Mouse (Mus musculus) neural tube, embryonic 12.5 days (tissue): ENCODE data around the gene Cacna1c. TPM values are rescaled to one million over a fixed set of nuclear protein-coding genes. Genes with fewer than 3 reads are reported as not detected.

Experiments used
- ATAC-seq: fragments of 200-750 bp; cut with Nextera tagmentation; 2 replicates; pipeline ENCODE4 v1.8.0; 2017; ENCODE audit warnings: low read depth, mild to moderate bottlenecking, moderate TSS enrichment, moderate library complexity; ENCODE audit not compliant: low FRiP score
- H3K27ac ChIP-seq: fragments of 300-500 bp; sonication (generic); 2 replicates; pipeline ENCODE4 v1.5.1; 2016
- H3K27me3 ChIP-seq: fragments of 300-500 bp; sonication (generic); replicated peaks from 2 replicates; pipeline ENCODE4 v1.6.1; 2016; ENCODE audit warnings: mild to moderate bottlenecking
- H3K36me3 ChIP-seq: fragments of 300-500 bp; sonication (generic); 2 replicates; pipeline ENCODE4 v1.6.1; 2016; ENCODE audit warnings: mild to moderate bottlenecking
- H3K4me1 ChIP-seq: fragments of 300-500 bp; sonication (generic); 2 replicates; pipeline ENCODE4 v1.6.1; 2016
- H3K4me2 ChIP-seq: fragments of 300-500 bp; sonication (generic); replicated peaks from 2 replicates; pipeline ENCODE4 v1.6.1; 2016; ENCODE audit warnings: mild to moderate bottlenecking
- H3K4me3 ChIP-seq: fragments of 300-500 bp; sonication (generic); 2 replicates; pipeline ENCODE4 v1.5.1; 2016
- H3K9ac ChIP-seq: fragments of 300-500 bp; sonication (generic); 2 replicates; pipeline ENCODE4 v1.6.1; 2016; ENCODE audit warnings: mild to moderate bottlenecking
- H3K9me3 ChIP-seq: fragments of 300-500 bp; sonication (generic); 2 replicates; pipeline ENCODE4 v1.6.1; 2016; ENCODE audit warnings: mild to moderate bottlenecking
- WGBS: fragments of 180-500 bp; shearing (Covaris S2); methylation state at CpG from one replicate; pipeline ENCODE4 v1.1.7; 2016; 5-methylcytosine and 5-hydroxymethylcytosine counted together
- polyA plus RNA-seq: library from polyadenylated mRNA; unstranded; fragments of >200 nt; fragmentation: Nextera tagmentation; extraction: Ambion mirVana; gene quantifications from 2 replicates; pipeline ENCODE4 v1.2.1, GENCODE M21; 2016

Gene Cacna1c
- polyA plus RNA-seq, 1 experiment from 2014 or later: 5.9 TPM

DNA sequence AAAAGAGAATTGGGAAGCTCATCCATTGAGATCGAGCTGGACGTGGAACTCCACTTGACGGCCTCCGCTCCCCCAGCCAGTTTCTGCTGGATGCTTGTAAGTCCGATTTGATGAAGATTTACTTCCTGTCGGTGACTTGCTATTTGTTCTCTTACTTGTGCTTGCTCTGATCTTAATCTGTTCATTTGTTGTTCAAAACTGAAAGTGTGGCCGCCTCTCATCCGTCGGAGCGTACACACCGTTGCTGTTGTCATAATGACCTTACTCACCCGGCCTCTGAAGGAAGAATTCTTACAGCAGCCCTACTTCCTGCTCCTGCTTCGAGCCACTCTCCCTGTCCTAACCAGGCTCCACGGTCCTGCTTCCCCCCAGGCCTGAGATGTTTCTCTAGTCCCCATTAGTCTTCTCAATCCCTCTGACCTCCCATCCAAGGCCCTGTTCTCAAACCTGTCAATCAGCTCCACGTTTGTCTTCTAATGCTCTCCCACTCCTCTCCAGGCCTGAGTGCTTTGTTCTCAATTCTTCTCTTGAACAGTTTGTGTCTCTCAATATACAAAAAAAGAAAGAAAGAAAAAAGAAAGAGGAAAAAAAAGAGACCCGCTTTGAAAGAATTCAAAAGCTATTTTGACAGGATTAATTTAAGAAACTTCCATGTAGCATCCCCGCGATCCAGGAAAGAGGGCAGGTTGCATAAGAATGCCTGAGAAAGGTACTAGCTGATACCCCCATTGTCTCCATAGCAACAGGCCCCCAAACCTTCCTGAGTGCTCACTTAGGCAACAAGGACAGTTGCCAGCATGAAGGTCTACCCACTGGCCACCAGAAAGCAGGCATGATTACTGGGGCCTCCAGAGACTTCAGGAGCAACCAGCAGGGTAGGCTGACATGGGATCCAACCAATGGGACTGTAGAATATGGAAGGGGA, 331.3 kb downstream of the Cacna1c start:
- no peaks in the 10 kb centered on the region for H3K4me1 ChIP-seq
- no peaks in the 10 kb centered on the region for H3K27me3 ChIP-seq
- 71% methylated on average over 18 of the region's 18 CpGs for WGBS
- H3K4me2 ChIP-seq: no peak overlapping the region
- no peak overlapping the region for H3K27ac ChIP-seq
- no peaks in the 10 kb centered on the region for H3K9me3 ChIP-seq
- H3K36me3 ChIP-seq: no peaks in the 10 kb centered on the region
- no peak overlapping the region for H3K9ac ChIP-seq
- no peak for ATAC-seq
- H3K4me3 ChIP-seq: no peak overlapping the region

DNA sequence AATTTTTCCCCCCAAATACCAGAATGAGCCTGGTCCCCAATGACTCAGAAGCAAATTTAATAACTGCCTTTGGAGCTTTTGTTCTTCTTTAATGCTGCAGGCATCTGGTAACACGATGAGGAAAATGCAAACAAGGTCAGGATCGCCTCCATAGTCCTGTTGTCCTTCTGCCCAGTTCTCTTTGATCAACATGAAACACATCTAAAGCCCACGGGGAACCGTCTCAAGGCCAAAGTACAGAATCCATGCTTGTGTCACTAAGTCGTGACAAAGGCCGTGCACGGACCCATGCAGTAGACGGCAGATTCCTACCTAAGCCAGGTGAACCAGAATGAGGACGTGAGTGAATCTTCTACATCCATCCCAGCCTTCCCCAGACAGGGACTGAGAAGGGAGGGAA, 333.5 kb downstream of the Cacna1c start:
- H3K9me3 ChIP-seq: no peaks in the 10 kb centered on the region
- no peaks in the 10 kb centered on the region for H3K36me3 ChIP-seq
- H3K9ac ChIP-seq: no peak overlapping the region
- H3K4me3 ChIP-seq: no peak overlapping the region
- H3K27me3 ChIP-seq: no peaks in the 10 kb centered on the region
- ATAC-seq: no peak
- 91% methylated on average over 9 of the region's 9 CpGs for WGBS
- no peak overlapping the region for H3K27ac ChIP-seq
- H3K4me2 ChIP-seq: no peak overlapping the region
- H3K4me1 ChIP-seq: no peaks in the 10 kb centered on the region

DNA sequence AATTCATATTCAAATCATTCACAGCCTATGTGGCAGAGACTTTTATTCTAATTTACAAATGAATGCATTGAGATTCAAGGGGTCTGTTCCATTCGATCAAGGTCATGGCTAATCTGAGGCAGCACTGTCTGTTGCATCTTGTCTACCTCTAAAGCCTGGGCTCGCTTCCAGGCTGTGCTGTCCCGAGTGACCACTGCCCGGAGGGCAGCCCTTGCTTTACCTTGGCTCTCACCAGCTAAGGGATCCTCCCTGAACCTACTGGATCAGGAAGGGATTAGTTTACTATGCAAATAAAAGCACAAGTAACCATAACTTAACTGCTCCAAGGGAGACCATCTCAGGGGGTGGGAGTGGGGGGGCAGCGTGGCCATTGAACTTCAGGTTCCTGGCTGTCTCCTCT, 334.1 kb downstream of the Cacna1c start:
- H3K4me1 ChIP-seq: no peaks in the 10 kb centered on the region
- no peaks in the 10 kb centered on the region for H3K27me3 ChIP-seq
- no peaks in the 10 kb centered on the region for H3K9me3 ChIP-seq
- H3K36me3 ChIP-seq: no peaks in the 10 kb centered on the region
- H3K9ac ChIP-seq: no peak overlapping the region
- WGBS: 79% methylated on average over 5 of the region's 5 CpGs
- H3K4me3 ChIP-seq: no peak overlapping the region
- H3K4me2 ChIP-seq: no peak overlapping the region
- ATAC-seq: no peak
- no peak overlapping the region for H3K27ac ChIP-seq

DNA sequence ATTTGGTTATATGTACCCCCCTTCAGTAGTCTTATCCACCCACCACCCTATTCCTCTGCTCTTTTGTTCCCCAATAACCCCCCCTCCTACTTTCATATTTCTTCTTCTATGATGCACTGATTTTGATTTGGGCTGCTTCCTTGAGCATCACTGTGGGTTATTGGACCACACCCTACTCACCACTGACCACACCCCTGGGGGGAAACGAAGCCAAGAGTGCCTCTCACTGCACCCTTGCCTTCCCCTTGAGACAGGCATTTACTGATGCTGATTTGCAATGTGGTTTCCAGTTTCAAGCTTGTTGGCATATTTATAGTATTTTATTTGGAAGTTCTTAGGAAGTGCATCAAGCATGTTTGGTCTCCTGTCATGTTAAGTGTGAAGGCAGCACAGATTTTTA, 337.8 kb downstream of the Cacna1c start:
- ATAC-seq: no peak
- H3K9ac ChIP-seq: no peak overlapping the region
- no peaks in the 10 kb centered on the region for H3K36me3 ChIP-seq
- no peaks in the 10 kb centered on the region for H3K4me1 ChIP-seq
- H3K4me2 ChIP-seq: no peak overlapping the region
- H3K27ac ChIP-seq: no peak overlapping the region
- H3K27me3 ChIP-seq: no peaks in the 10 kb centered on the region
- 0 out of 2 replicates have a peak, but pooled peaks cover 4% of the 10 kb centered on the region for H3K9me3 ChIP-seq
- no peak overlapping the region for H3K4me3 ChIP-seq
- 66% methylated on average over 1 of the region's 1 CpGs for WGBS

DNA sequence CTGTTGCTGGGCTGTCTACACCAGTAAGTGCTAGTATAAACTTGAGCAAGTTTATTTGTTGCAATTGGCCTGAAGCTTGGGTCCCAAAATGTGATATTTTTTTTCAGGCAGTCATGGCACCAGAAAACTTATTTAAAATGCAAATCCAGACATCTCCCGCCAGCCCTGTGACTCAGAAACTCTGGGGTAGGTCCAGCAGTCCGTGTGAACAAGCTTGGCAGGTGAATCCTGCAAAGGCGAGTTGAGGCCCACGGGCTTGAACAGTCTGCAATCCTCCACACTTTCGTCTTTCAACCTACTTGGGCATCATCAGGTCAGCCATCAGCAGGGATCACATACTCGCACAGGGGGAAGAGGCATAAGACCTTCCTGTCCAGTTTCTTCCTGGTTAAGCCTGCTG, 344.1 kb downstream of the Cacna1c start:
- Histone ChIP-seq H3K27me3 (no peaks in the 10 kb centered on the region), H3K4me3 (no peak overlapping the region), H3K36me3 (no peaks in the 10 kb centered on the region), H3K4me1 (peaks cover 8% of the 10 kb centered on the region; the same call in 1 of the 2 replicates), H3K4me2 (no peak overlapping the region), H3K27ac (no peak overlapping the region), H3K9ac (no peak overlapping the region), H3K9me3 (0 out of 2 replicates have a peak, but pooled peaks cover 4% of the 10 kb centered on the region)
- ATAC-seq: no peak
- WGBS: 83% methylated on average over 6 of the region's 6 CpGs

DNA sequence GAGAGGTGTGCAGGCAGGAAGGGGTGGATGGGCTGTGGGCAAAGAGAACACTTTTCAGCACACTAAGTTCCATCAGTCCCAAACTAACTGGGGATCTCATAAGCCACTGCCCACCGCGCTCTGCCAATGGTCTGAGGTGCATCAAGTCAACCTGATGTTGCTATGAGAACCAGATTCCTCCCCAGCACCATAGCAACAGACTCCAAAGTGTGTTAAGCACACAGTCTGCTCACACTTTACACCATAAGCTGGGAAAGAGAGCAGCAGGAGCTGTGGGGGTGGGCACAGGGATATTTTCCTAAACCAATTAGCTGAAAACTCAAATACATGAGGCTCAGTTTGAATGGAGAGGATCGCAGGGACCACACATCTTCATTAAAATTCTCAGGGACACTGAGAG, 345.1 kb downstream of the Cacna1c start:
- Histone ChIP-seq H3K9me3 (0 out of 2 replicates have a peak, but pooled peaks cover 4% of the 10 kb centered on the region), H3K4me2 (no peak overlapping the region), H3K4me3 (no peak overlapping the region), H3K36me3 (no peaks in the 10 kb centered on the region), H3K27me3 (no peaks in the 10 kb centered on the region), H3K4me1 (peaks cover 14% of the 10 kb centered on the region), H3K9ac (no peak overlapping the region), H3K27ac (no peak overlapping the region)
- no peak for ATAC-seq
- WGBS: 86% methylated on average over 3 of the region's 3 CpGs

DNA sequence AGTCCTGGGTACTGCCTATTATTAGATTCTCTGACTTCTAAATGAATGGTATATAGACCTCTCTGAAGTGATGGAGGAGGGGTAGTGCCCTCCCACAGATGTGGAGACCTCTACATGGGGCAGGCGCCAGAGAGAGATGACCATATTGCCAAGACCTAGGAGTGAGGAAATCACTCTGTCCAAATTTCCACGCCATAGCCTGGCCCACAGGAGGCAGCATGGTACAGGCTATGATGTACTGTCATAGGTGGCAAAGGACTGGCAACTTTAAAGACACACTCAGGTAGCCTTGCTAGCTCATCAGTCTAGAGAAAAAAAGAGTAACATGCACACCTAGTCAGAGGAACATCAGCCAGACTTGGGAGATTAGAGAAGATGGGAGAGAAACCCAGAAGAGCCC, 347.6 kb downstream of the Cacna1c start:
- peaks cover 26% of the 10 kb centered on the region for H3K4me1 ChIP-seq
- H3K27me3 ChIP-seq: no peaks in the 10 kb centered on the region
- WGBS: 83% methylated on average over 2 of the region's 2 CpGs
- no peak overlapping the region for H3K9ac ChIP-seq
- no peak for ATAC-seq
- no peaks in the 10 kb centered on the region for H3K9me3 ChIP-seq
- H3K27ac ChIP-seq: no peak overlapping the region
- H3K4me3 ChIP-seq: no peak overlapping the region
- H3K4me2 ChIP-seq: no peak overlapping the region
- no peaks in the 10 kb centered on the region for H3K36me3 ChIP-seq

DNA sequence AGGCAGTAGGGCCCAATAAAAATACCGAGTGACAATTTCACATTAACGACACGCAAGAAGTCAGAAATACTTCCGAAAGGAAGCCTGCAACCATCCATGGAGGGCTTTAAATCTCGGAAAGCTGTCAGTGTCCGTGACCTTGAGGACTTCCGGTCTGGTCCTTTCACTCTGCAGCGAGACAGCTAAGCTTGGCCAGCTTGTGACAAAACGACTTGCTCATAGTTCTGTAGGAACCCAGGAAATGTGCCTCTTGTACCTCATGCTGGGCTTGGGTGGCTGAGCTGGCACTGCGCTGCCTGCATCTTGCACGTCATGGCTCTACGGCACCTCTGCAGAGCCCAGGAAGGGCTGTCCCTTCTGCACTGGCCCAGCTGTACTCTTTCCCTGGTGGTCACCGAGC, 348.5 kb downstream of the Cacna1c start:
- no peaks in the 10 kb centered on the region for H3K36me3 ChIP-seq
- H3K4me2 ChIP-seq: no peak overlapping the region
- no peaks in the 10 kb centered on the region for H3K27me3 ChIP-seq
- H3K9ac ChIP-seq: no peak overlapping the region
- peaks cover 26% of the 10 kb centered on the region for H3K4me1 ChIP-seq
- ATAC-seq: no peak
- 80% methylated on average over 13 of the region's 13 CpGs for WGBS
- H3K9me3 ChIP-seq: no peaks in the 10 kb centered on the region
- no peak overlapping the region for H3K4me3 ChIP-seq
- H3K27ac ChIP-seq: no peak overlapping the region; the same call in 1 of the 2 replicates

DNA sequence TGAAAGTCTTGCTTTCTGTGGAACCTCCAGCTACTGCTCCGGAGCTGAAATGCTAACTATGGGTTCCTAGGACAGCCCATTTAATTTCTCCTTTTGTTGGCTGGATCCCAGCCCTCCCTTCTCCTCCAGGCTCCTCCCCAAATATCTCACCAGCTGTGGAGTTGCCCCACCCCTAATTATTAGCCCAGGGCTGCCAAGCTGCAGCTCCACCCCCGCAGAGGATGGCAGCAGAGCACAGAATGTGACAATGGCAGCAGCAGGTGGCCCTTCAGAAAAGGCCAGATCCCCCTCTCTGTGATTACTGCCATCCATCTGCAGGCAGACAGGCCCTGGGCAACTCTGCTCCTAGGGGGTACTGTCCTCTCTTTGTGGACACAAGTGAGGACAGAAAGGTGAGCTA, 350.4 kb downstream of the Cacna1c start:
- WGBS: 3% methylated on average over 2 of the region's 2 CpGs
- no peaks in the 10 kb centered on the region for H3K27me3 ChIP-seq
- H3K4me1 ChIP-seq: peaks cover 29% of the 10 kb centered on the region
- H3K9me3 ChIP-seq: no peaks in the 10 kb centered on the region
- H3K4me2 ChIP-seq: no peak overlapping the region
- H3K36me3 ChIP-seq: no peaks in the 10 kb centered on the region
- H3K9ac ChIP-seq: no peak overlapping the region
- peak; percentile 70 for ATAC-seq
- no peak overlapping the region for H3K27ac ChIP-seq
- H3K4me3 ChIP-seq: no peak overlapping the region

DNA sequence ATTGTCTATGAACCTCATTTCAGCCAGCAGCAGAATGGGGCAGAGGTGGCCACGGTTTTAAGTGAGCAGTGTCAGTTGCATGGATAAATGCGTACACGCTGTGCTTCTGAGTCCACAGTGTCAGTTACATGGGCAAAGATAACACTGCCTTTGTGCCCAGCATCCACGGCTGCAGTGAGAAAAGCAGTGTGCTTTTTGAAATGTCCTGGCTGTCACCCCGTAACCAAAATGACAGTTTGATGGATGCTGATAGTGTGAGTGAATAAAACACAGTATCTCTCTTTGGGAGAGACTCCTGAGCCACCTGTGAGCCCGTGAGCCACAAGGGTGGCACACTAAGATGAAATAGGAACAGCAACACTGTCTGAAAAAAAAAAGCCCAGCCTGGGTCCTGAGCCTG, 351.0 kb downstream of the Cacna1c start:
- 59% methylated on average over 6 of the region's 6 CpGs for WGBS
- Histone ChIP-seq H3K27me3 (no peaks in the 10 kb centered on the region), H3K4me3 (no peak overlapping the region), H3K27ac (no peak overlapping the region), H3K9me3 (no peaks in the 10 kb centered on the region), H3K4me1 (peaks cover 29% of the 10 kb centered on the region), H3K9ac (no peak overlapping the region), H3K4me2 (no peak overlapping the region), H3K36me3 (no peaks in the 10 kb centered on the region)
- no peak for ATAC-seq

DNA sequence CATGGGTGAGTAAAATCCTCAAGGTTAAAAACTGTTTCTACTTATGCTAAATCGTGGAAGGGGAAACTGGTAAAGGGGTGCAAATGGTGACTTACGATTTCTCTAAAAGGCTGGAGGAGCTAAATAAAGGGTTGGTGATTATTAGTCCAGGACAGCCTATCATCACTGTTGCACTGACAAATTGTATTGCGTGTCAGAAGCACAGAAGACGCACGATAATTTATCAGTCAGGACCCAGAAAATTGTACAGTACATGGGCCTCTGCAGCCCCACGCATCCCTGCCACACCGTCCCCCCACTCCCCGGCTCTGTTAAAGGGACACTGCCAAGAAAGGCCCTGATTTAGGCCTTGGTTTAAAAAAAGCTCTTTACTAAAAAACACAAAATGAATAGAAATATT, 352.7 kb downstream of the Cacna1c start:
- H3K27ac ChIP-seq: no peak overlapping the region
- H3K4me3 ChIP-seq: no peak overlapping the region
- no peaks in the 10 kb centered on the region for H3K36me3 ChIP-seq
- no peak overlapping the region for H3K4me2 ChIP-seq
- WGBS: 81% methylated on average over 8 of the region's 8 CpGs
- no peaks in the 10 kb centered on the region for H3K9me3 ChIP-seq
- no peak for ATAC-seq
- H3K4me1 ChIP-seq: peaks cover 29% of the 10 kb centered on the region
- no peaks in the 10 kb centered on the region for H3K27me3 ChIP-seq
- no peak overlapping the region for H3K9ac ChIP-seq

DNA sequence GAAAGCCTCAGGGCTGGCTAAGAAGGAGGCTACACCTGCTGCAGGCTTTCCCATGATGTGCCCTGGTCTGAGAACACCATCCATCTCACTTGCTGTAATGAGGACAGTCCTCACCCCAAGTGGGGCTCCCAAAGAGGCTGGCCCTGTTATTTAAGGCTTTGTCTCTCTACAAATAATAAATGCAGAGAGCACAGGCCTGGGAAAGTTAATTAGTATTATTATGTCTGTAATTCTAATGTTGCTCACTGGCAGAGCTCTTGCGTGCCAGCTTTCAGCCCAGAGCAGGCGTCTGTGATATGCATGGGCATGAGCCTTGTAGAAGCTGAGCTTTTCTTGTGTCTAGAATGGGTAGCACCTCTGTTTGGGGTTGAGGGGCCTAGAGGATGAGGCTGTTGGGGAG, 354.3 kb downstream of the Cacna1c start:
- H3K4me2 ChIP-seq: no peak overlapping the region
- no peaks in the 10 kb centered on the region for H3K9me3 ChIP-seq
- no peak overlapping the region for H3K9ac ChIP-seq
- 92% methylated on average over 2 of the region's 2 CpGs for WGBS
- no peaks in the 10 kb centered on the region for H3K27me3 ChIP-seq
- H3K4me3 ChIP-seq: no peak overlapping the region
- no peak overlapping the region for H3K27ac ChIP-seq
- H3K36me3 ChIP-seq: no peaks in the 10 kb centered on the region
- H3K4me1 ChIP-seq: peaks cover 21% of the 10 kb centered on the region
- no peak for ATAC-seq
